Mouse (Mus musculus): ENCODE data around the gene Tex46.

The Tex46 gene

DNA sequence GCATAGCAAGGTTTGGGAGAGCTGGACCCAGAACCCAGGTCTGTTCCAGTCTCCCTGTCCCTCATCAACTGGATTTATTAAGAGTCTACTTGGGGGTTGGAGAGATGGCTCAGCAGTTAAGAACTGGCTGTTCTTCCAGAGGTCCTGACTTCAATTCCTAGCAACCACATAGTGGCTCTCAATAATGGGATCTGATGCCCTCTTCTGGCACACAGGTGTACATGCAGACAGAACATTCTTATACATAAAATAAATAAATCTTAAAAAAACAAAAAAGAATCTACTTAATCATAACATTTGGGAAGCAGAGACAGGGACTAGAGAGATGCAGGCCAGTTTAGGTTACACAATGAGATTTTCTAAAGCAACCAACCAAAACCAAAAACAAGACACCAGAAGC, 25.8 kb downstream of the Tex46 start:
- no peak for DNase-seq

DNA sequence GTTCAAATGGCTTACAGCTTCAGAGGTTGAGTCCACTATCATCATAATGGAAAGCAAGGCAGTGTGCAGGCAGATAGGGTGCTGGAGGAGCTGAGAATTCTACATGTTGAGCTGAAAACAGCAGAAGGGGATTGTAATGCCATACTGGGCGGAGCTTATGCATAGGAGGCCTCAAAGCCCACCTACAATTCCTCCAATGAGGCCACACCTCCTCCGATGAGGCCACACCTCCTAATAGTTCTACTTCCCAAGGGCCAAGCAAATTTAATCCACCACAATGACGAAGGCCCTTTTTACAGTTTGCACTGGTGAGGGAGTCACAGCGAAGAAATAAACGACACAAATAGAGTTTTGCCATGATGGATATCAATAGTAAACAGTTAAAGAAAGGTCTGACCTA, 26.3 kb downstream of the Tex46 start:
- no peak for DNase-seq

DNA sequence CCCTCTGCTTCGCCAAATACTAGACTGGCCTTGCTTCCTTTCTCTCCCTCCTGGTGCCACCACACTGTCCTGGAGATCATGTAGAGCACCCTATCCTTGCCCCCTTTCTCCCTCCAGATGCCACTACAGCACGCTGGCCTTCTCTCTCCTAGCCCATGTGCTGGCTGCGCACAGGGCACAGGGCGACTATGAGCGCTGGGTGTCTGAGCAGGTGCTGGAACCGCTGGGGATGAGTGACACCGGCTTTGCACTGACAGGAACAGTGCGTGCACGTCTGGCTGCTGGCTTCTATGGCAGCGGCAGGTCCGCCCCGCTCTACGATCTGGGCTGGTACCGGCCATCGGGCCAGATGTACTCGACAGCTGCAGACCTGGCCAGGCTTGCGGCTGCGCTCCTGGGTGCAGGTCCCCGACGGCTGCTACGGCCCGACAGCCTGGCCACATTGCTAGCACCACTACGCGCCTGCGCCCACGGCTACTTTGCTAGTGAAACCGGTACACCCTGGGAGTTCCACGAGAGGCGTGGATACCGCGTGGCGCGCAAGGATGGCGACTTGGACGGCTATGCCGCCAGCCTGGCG, 26.8 kb downstream of the Tex46 start:
- DNase-seq = no peak

DNA sequence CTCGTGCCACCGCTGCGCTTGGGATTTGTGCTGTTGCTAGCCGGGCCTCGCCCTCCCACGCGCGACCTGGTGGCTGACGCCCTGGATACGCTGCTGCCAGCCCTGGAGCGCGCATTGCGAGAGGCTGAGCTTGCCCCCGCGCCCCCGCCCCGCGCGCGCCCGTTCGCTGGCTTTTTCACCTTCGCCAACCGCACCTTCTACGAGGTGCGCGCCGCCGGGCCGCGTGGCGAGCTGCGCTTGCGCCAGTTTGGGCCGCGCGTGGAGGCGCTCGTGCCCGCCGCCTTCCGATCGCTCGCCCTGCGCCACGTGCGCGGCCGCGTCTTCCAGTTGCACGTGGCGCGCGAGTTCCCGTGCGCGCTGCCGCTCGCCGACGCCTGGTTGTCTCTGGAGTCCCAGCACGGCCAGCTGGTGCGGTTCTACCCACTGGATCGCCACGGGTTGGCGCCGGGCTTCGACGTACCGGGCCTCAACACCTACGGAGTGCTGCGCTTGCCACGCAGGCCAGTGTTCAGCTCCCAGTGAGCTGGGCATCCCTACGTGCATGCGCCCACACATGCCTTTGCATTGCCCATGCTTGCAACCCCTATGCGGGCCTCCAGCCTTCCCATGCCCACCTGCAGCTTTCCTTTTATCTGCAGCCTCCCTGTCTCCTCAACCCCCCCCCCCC, 27.5 kb downstream of the Tex46 start:
- DNase-seq = peak; percentile 77

DNA sequence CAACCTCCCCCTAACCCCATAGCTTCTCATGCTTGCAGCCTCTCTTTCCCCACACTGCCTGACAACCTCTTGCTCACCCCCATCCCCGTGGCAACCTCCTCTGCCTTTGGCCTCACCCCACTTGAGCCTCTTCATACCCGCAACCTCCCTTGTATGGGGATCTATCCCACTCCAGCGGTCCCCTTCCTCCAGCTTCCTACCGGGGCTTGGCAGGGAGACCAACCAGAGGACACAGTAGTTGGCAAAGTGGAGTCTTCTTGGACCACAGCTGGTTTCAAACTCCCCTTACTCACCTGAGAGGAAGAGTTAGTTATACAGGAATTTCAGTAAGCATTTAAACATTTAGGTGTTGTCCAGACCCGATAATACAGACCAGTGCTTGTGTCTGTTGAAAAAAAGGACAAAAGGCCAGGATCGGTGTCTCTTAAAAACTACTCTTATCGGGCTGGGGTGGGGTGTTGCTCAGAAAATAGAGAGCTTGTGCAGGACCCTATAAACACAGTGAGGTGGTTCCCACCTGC, 28.1 kb downstream of the Tex46 start:
- no peak for DNase-seq

DNA sequence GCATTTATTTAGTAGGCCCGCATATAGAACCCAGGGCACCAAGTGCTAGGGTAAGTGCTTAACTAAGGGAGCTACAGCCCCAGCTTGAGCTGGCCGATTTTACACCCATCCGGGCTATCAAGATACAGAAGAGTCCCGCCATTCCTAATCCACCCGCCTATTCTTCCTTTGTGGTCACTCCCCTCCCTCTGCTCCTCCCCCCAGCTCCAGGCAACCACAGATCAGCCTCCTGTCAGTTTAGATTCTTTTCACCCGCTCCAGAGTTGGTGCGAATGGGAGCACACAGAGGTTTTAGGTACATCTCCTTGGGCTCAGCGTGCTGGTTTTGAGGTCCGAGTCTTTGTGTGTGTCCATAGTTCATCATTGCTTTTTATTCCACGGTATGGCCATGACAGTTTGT, 28.7 kb downstream of the Tex46 start:
- DNase-seq = peak; percentile 72

DNA sequence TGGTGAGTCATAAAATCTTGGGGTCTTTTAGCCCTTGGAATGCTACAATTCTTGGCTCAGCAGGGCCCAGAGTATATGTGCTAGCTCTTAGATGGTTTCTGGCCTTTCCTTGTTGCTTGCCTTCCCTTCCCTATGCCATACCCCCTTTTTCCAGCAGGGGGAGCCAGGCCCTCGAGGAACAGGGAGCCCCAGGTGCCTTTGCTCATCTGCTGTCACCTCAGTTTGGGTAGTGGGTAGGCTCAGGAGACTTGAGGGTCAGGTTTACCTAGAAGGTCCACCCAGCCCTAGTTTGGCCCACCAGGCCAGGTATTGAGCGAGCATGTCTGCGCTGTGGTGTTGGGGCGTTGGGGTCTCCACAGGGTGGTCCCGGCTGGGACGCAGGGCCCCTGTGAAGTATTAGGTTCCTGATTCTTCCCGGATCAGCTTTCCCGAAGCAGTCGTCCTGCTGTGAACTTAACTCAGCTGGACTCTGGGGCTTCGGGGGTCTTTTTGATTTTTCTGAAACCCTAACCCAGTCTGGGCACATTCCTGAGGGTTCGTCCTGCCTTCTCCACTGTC, 38.8 kb downstream of the Tex46 start:
- DNase-seq = peak; percentile 79

DNA sequence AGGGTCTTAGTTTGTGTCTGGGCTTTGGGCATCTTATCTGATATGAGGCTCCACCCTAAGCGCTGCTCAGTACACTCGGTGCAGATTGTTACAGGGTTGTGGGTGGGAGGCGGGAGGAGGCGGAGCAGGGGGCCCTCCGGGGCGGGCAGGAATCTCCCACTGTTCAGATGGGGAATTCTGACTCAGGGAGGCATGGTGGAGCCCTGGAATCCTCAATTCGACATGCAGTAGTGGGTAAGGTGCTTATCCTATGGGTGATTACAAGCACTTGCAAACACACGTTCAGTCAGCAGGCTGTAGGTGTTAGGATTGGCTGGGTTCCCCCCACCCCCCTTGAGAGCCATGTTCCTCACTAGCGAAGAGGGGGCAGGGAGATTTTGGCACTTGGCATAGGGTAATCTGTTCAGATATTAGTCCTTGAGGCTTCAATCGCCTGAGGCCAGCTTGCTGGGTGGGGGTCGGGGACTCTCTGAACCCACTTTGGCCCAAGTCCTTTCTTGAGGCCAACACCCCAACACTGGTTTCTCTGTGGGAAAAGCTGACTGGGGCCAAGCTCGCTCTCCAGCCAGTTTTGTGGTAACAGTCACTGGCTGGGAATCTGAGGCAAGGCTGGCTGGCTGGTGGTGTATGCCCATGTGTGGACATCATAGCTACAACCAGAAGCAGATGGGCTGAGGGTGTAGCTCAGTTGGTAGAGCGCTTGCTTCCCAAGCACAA, 39.4 kb downstream of the Tex46 start:
- DNase-seq = no peak

DNA sequence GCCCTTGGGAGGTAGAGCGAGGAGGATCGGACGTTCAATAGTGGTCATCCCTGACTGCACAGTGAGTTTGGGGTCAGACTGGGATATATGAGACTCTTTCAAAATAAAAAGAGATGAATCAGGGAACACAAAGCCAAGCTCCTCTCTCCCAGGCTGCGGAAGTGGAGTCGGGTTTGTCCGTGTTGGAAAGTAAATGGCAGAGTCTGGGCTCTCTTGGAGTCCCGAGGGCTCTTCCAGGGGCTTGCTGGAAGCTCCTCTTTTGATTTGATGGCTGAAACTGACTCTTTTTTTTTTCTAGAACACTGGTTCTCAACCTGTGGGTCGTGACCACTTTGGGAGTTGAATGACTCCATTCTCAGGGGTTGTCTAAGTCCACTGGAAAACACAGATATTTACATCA, 40.0 kb downstream of the Tex46 start:
- DNase-seq = no peak

DNA sequence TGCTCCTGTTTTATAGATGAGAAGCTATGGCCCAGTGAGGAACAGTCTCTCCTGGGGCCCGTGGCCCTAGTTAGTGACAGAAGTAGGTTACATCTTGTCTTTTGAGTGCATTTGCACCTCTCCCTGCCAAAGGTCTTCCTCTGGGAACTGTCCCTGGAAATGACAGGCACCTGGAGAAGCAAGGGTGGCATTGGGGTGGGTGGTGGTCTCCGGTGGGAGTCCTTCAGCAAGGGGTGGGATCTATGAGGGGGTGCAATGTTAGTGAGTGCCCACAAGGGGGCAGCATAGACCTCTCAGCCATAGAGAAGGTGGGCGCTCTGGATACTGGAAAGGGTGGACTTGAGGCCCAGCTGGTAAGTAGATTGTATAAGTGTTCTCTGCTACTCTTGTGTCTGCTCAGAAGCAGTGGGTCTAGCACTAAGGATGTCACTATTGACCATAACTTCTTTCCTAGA, 41.1 kb downstream of the Tex46 start:
- DNase-seq = peak; percentile 69

DNA sequence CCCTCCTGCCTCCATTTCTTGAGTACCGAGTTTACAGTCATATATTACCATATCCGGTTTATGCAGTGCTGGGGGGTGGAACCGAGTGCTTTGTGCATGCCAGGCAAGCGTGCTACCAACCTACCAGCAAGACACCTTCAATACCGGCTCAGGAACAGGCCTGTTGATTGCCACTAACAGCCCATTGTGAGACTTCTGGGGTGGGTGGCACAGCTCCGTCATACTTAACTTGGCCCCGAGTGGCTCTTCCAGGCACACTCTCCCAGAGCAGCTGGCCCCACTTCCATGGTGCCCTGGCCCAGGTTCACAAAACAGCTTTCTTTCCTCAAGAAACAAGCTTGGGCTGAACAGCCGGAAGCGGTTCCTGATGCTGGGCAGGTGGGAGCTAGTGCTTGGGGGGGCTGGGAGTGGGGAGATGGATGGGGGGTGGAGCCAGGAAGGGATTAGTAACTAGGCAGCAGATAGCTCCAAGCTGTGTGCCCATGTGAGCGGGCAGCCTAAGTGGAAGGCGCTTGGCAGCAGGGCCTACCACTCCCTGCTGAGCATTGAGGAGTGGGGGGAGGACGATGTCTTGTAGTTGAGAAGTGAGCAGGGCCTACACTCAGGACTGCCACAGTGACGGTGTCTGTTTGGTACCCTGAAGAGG, 41.8 kb downstream of the Tex46 start:
- no peak for DNase-seq

DNA sequence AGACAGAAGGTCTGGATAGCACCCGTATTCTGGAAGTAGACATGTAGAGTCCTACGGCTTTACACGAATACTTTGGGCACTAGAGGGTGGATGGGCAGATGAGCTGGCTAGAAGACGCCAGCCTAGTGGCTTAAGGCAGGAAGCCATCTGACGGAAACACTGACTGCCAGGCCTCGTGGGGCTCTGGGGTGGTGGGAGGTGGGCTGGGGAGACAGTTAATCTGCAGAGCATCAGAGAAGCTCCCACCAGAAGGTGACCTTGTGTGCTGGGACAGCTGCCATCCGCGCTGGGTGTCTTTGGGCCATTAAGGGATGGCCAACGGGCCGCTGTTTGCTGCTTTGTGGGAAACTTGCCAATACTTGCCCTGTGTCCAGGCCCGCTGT, 42.3 kb downstream of the Tex46 start:
- no peak for DNase-seq

DNA sequence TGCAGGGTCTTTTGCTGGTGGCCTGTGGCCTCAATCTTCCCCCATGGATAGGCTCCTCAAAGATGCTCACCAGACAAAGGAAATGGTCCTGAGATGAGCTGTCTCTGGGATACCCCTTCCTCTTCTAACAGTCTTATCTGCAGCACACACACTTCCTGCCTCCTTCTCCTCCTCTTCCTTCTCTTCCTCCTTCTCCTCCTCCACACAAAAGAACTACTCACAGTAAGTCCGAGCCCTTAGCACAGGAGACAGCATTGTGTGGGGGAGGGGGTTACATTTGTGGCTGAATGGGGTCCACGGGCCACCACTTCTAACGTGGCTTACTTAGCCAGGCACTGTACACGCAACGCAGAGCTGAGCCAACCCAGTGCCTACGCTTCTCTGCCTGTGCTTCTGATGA, 42.8 kb downstream of the Tex46 start:
- no peak for DNase-seq

DNA sequence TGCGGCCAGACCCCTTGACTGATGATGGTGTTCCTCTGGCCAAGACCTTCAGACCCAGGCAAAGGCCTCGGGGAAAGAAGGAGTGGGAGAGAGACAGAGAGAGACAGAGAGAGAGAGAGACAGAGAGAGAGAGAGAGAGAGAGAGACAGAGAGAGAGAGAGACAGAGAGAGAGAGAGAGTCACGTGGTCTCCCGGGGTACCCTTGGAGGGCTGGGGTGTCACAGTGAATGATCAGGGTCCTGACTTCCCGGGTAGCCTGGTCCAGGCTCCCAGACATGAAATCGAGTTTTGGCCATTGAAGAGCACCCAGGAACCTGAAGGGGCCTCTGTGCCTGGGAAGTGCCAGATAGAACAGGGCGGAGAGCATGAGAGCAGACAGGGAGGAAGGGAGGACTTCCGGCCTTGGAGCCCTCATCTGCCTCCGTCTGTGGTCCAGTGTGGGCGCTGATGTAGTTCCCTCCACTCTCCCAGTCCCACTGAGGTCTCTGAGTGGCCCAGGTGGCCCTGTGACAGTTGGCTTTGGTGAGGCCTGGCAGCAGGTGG, 43.5 kb downstream of the Tex46 start:
- no peak for DNase-seq

DNA sequence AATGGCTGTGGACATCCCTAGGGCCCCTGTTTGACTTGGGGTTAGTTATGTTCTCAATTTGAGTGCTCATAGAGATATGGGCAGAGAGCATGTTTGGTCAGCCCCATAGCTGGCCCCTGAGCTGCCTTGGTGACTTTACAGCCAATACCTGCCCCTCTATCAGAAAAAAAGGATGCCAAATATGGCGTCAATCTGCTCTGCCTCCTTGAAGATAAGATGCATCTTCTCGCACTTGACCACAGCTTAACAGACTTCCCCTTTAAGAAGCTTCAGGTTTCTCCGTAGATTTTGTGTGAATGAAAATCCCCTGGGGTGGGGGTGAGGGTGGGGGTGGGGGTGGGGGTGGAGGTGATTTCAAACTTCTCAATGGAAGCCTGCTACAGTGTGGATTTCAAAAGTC, 47.7 kb downstream of the Tex46 start:
- no peak for DNase-seq

Measured in embryo, embryonic 11 days (tissue).